Mouse (Mus musculus) heart, postnatal 0 days (tissue): ENCODE data around the gene Pnpla3. TPM values are rescaled to one million over a fixed set of nuclear protein-coding genes. Genes with fewer than 3 reads are reported as not detected.

ENCODE experiments used
- ATAC-seq: fragments of 200-750 bp; cut with Nextera tagmentation; 2 replicates; pipeline ENCODE4 v1.8.0; 2017; ENCODE audit warnings: low read depth, moderate number of reproducible peaks, moderate library complexity; ENCODE audit not compliant: insufficient read depth
- DNase-seq: peaks from one replicate; pipeline ENCODE4 v3.0.0-alpha.2; 2016; ENCODE audit warnings: low spot score
- H3K27ac ChIP-seq: fragments of 300-500 bp; sonication (generic); 2 replicates; pipeline ENCODE4 v1.5.1; 2014; ENCODE audit warnings: low read depth, mild to moderate bottlenecking
- H3K27me3 ChIP-seq: fragments of 300-500 bp; sonication (generic); 2 replicates; pipeline ENCODE4 v1.6.1; 2014; ENCODE audit warnings: low read length, mixed read lengths; ENCODE audit not compliant: control insufficient read depth, insufficient read depth
- H3K36me3 ChIP-seq: fragments of 300-500 bp; sonication (generic); replicated peaks from 2 replicates; pipeline ENCODE4 v1.6.1; 2014; ENCODE audit warnings: low read length, mixed read lengths; ENCODE audit not compliant: control insufficient read depth, insufficient read depth
- H3K4me1 ChIP-seq: fragments of 300-500 bp; sonication (generic); 2 replicates; pipeline ENCODE4 v1.6.1; 2014; ENCODE audit warnings: antibody characterized with exemption; ENCODE audit not compliant: control insufficient read depth, insufficient read depth
- H3K4me2 ChIP-seq: fragments of 300-500 bp; sonication (generic); 2 replicates; pipeline ENCODE4 v1.6.1; 2014; ENCODE audit warnings: low read depth, mild to moderate bottlenecking, low read length, moderate library complexity
- H3K4me3 ChIP-seq: fragments of 300-500 bp; sonication (generic); 2 replicates; pipeline ENCODE4 v1.5.1; 2014; ENCODE audit warnings: low read depth, low read length
- H3K9ac ChIP-seq: fragments of 300-500 bp; sonication (generic); replicated peaks from 2 replicates; pipeline ENCODE4 v1.6.1; 2014; ENCODE audit warnings: low read depth, low read length, mixed read lengths
- H3K9me3 ChIP-seq: fragments of 300-500 bp; sonication (generic); replicated peaks from 2 replicates; pipeline ENCODE4 v1.6.1; 2016; ENCODE audit warnings: low read length; ENCODE audit not compliant: control insufficient read depth
- CTCF ChIP-seq: IDR thresholded peaks from 2 replicates; pipeline ENCODE4 v1.5.1; 2016; ENCODE audit warnings: antibody characterized with exemption, control low read depth, low read depth
- EP300 ChIP-seq: IDR thresholded peaks from 2 replicates; pipeline ENCODE4 v1.6.1; 2016; ENCODE audit warnings: antibody characterized with exemption, low read depth
- WGBS: fragments of 180-500 bp; shearing (Covaris S2); extraction: QIAGEN DNeasy Blood & Tissue Kit; methylation state at CpG from one replicate; pipeline ENCODE4 v1.1.7; 2014; 5-methylcytosine and 5-hydroxymethylcytosine counted together
- polyA plus RNA-seq: library from polyadenylated mRNA; unstranded; fragments of >200 nt; fragmentation: Nextera tagmentation; extraction: Ambion mirVana; gene quantifications from 2 replicates; pipeline ENCODE4 v1.2.1, GENCODE M21; 2015
- total RNA-seq: library from RNA; depleted of rRNA; stranded (reverse); fragments of >200 nt; gene quantifications from 2 replicates; pipeline ENCODE4 v1.2.3, GENCODE M21; 2014; ENCODE audit warnings: low replicate concordance

Gene Pnpla3
- total and polyA plus RNA-seq, 2 experiments from 2014 or later: 0.48 TPM; not detected in 1

DNA sequence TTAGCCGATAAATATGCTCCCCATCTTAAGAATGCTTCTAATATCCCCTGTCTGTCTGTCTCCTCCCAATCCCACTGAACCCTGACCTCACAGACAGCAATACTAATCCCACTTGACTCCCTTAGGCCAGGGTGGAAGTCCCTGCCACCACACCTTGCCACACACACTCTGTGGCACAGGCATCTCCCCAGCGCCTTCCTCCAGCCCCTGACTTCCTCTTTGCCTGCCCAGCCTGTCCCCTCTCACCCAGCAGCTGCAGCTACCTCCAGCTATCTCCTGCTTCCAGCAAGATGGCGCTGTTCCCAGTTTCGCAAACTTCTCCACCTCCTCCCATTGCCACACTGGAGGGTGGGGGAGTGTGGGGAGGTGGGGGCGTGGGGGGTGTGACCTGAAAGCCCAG lies 40.8 kb upstream of the Pnpla3 start:
- TF ChIP-seq EP300 (no peak), CTCF (no peak)
- Histone ChIP-seq H3K4me3 (no peak overlapping the region), H3K27me3 (no peaks in the 10 kb centered on the region), H3K36me3 (no peaks in the 10 kb centered on the region), H3K9me3 (no peaks in the 10 kb centered on the region), H3K4me1 (peaks cover 5% of the 10 kb centered on the region; the same call in 1 of the 2 replicates), H3K27ac (no peak overlapping the region), H3K4me2 (no peak overlapping the region), H3K9ac (no peak overlapping the region)
- no peak for ATAC-seq
- 30% methylated on average over 5 of the region's 5 CpGs for WGBS
- DNase-seq: no peak

DNA sequence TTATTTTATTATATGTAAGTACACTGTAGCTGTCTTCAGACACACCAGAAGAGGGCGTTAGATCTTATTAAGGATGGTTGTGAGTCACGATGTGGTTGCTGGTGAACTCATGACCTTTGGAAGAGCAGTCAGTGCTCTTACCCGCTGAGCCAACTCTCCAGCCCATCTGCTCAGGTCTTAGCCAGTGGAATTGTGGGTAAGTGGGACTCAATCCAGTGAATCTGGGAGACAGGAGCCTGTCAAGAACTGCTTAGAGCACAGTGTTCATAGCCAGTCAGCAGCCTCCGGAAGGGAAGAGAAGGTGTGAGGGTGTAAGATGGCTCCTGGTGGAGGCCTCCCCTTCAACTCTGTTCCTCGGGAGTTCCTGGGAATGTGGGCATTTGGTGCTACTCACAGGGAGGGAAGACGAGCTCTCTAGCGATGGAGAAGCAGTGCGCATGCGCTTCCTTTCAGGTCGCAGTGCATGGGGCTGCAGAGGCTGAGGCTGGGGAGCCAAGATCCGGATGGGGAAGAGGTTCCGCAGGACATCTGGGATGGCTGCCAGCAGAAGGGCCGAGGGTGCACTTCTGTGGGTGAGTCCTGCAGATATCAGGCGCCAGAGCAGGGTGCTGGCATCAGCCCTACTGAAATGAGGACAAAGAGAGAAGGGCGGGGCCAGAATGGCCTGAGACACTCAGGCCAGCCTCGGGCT lies 36.4 kb upstream of the Pnpla3 start:
- TF ChIP-seq CTCF: no peak
- TF ChIP-seq EP300: no peak

DNA sequence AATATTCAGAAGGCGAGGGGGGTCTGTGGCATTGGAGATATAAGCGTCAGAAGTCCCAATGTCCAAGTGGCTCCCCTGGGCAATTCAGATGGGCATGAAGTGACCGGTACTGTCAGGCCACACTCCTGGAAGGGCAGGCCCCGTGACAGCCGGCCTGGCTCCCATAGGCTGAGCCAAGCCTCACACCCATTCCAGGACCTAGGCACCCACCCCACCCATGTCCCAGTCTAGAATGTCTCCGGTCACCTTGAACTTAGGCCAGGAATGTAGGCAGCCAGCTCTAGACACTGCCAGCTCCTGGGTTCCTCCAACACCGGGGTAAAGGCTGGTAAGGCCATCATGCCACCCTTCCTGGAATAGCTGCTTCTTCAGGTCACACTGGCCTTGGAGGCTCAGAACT lies 35.7 kb upstream of the Pnpla3 start:
- Histone ChIP-seq H3K9me3 (no peaks in the 10 kb centered on the region), H3K27me3 (no peaks in the 10 kb centered on the region), H3K4me2 (no peak overlapping the region), H3K9ac (no peak overlapping the region), H3K4me1 (peaks cover 17% of the 10 kb centered on the region), H3K36me3 (no peaks in the 10 kb centered on the region), H3K27ac (peak overlapping the region; percentile 38; the same call in 1 of the 2 replicates), H3K4me3 (no peak overlapping the region)
- 79% methylated on average over 7 of the region's 7 CpGs for WGBS
- no peak for TF ChIP-seq EP300
- ATAC-seq: peak; percentile 42
- no peak for DNase-seq

More for the DNA sequence above, 36.4 kb upstream of the Pnpla3 start:
- Histone ChIP-seq H3K36me3 (no peaks in the 10 kb centered on the region), H3K9me3 (no peaks in the 10 kb centered on the region), H3K27ac (0 out of 2 replicates have a peak overlapping the region, but pooled peaks have one; percentile 38), H3K4me1 (peaks cover 17% of the 10 kb centered on the region), H3K4me2 (peak overlapping the region; percentile 24; the same call in 1 of the 2 replicates), H3K9ac (no peak overlapping the region), H3K4me3 (no peak overlapping the region), H3K27me3 (no peaks in the 10 kb centered on the region)
- ATAC-seq (peak; percentile 77), DNase-seq (peak; percentile 55)
- WGBS: 28% methylated on average over 16 of the region's 16 CpGs

DNA sequence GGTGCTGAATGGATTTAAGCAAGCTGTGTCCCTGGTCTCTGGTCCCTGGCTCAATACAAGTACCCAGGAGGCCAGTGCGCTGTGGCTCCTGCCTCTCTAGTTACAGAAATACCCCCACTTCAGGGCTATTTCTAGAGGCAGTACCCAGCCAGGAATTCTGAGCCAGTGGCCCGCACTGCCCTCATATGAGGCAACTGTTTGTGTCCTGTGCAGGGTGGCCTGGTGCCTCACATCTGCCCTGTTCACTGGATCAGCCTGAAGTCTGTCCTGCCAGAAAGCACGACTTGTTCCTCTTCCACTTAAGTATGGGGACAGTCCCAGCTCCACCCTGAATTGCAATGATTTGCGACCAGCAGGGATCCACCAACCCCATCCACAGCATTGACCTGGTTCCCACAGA lies 34.2 kb upstream of the Pnpla3 start:
- DNase-seq (peak; percentile 53), ATAC-seq (peak; percentile 78)
- no peak overlapping the region for H3K9ac ChIP-seq
- TF ChIP-seq CTCF: no peak
- no peak for TF ChIP-seq EP300
- H3K36me3 ChIP-seq: no peaks in the 10 kb centered on the region
- H3K27ac ChIP-seq: peak overlapping the region; percentile 61
- peaks cover 17% of the 10 kb centered on the region for H3K4me1 ChIP-seq
- H3K9me3 ChIP-seq: no peaks in the 10 kb centered on the region
- no peaks in the 10 kb centered on the region for H3K27me3 ChIP-seq
- no peak overlapping the region for H3K4me3 ChIP-seq
- no peak overlapping the region for H3K4me2 ChIP-seq
- WGBS: 38% methylated on average over 4 of the region's 4 CpGs

DNA sequence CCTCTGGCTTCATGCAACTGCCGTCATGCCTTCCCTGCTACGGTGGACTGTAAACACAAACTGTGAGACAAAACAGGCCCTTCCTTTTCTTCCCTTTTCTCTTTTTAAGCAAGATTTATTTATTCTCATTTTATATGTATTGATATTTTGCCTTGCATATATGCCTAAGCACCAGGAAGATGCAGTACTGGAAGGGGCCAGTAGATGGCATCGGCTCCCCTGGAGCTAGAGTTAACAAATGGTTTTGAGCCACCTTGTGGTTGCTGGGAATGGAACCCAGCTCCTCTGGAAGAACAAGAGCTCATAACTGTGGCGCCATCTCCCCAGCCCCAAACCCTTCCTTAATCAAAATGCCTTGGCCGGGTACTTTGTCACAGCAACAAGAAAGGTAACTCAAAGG lies 32.2 kb upstream of the Pnpla3 start:
- Histone ChIP-seq H3K4me1 (peaks cover 17% of the 10 kb centered on the region), H3K9me3 (no peaks in the 10 kb centered on the region), H3K9ac (no peak overlapping the region), H3K27ac (no peak overlapping the region), H3K36me3 (no peaks in the 10 kb centered on the region), H3K27me3 (no peaks in the 10 kb centered on the region), H3K4me2 (no peak overlapping the region), H3K4me3 (no peak overlapping the region)
- peak; percentile 52 for TF ChIP-seq CTCF
- TF ChIP-seq EP300: no peak
- no peak for DNase-seq
- no peak for ATAC-seq
- WGBS: 87% methylated on average over 5 of the region's 5 CpGs
